Mouse (Mus musculus): ENCODE measurements around the gene Zap70.

DNA sequence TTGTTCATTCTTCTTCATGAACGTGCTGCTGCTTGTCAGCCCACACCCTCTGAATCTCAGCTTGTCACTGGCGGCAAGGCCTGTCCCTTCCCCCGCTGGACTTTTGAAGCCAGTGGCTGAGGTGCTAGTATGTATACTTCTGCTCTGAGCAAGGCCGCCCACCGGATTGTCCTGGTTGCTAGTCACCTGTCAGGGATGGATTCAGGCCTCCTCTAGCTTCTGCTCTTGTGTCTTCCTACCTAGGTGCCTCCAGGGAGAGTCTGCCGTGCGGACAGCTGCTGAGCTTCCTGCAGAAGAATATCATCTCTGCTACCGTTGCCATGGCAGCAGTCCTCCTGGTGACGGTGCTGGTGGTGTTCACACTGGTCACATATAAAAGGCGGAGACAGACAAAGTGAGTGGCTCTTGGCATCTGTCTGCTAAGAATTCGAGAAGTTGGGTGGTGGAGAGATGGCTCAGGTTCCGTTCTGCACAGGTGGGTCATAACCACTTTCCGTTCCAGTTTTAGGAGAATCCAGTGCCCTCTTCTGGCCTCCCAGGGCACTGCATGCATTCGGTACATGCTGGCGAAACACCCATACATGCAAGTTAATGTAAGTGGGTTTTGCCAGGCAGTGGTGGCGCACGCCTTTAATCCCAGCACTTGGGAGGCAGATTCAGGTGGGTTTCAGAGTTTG, 17.2 kb upstream of the Zap70 start:
- TF ChIP-seq CTCF (IDR thresholded peaks at IDR 0.05; ENCODE audit: low read depth) (peak; percentile 71), EP300 (IDR thresholded peaks at IDR 0.05; ENCODE audit: low read depth) (no peak)
